Mouse (Mus musculus) hindbrain, embryonic 16.5 days (tissue): ENCODE measurements at regions not wholly inside any gene's neighbourhood (a gene's known extent, or its start where the extent isn't known, plus 50 kb on each side); places are given as distances from the start of the nearest gene placed in this dataset.

Source experiments
- ATAC-seq: fragments of 200-750 bp; cut with Nextera tagmentation; 2 replicates; pipeline ENCODE4 v1.8.0; 2017; ENCODE audit warnings: moderate TSS enrichment, moderate library complexity
- H3K27ac ChIP-seq: fragments of 300-500 bp; sonication (generic); 2 replicates; pipeline ENCODE4 v1.5.1; 2014; ENCODE audit warnings: low read depth, mild to moderate bottlenecking, control low read depth, low read length, moderate library complexity
- H3K27me3 ChIP-seq: fragments of 300-500 bp; sonication (generic); replicated peaks from 2 replicates; pipeline ENCODE4 v1.6.1; 2014; ENCODE audit warnings: low read length; ENCODE audit not compliant: control insufficient read depth, insufficient read depth
- H3K36me3 ChIP-seq: fragments of 300-500 bp; sonication (generic); 2 replicates; pipeline ENCODE4 v1.6.1; 2014; ENCODE audit warnings: mild to moderate bottlenecking, low read length, moderate library complexity, mixed read lengths; ENCODE audit not compliant: control insufficient read depth, insufficient read depth
- H3K4me1 ChIP-seq: fragments of 300-500 bp; sonication (generic); 2 replicates; pipeline ENCODE4 v1.6.1; 2014; ENCODE audit warnings: low read depth, low read length; ENCODE audit not compliant: control insufficient read depth, insufficient read depth
- H3K4me2 ChIP-seq: fragments of 300-500 bp; sonication (generic); 2 replicates; pipeline ENCODE4 v1.6.1; 2014; ENCODE audit warnings: mild to moderate bottlenecking, low read length, control low read depth, moderate library complexity
- H3K4me3 ChIP-seq: fragments of 300-500 bp; sonication (generic); 2 replicates; pipeline ENCODE4 v1.5.1; 2014; ENCODE audit warnings: mild to moderate bottlenecking, low read length, control low read depth, moderate library complexity
- H3K9ac ChIP-seq: fragments of 300-500 bp; sonication (generic); 2 replicates; pipeline ENCODE4 v1.6.1; 2014; ENCODE audit warnings: low read depth, mild to moderate bottlenecking, control low read depth, low read length, moderate library complexity
- H3K9me3 ChIP-seq: fragments of 300-500 bp; sonication (generic); 2 replicates; pipeline ENCODE4 v1.6.1; 2014; ENCODE audit warnings: mild to moderate bottlenecking, low read length, moderate library complexity; ENCODE audit not compliant: control insufficient read depth
- WGBS: fragments of 180-500 bp; shearing (Covaris S2); extraction: QIAGEN DNeasy Blood & Tissue Kit; methylation state at CpG from one replicate; pipeline ENCODE4 v1.1.7; 2014; 5-methylcytosine and 5-hydroxymethylcytosine counted together

GRCm38 (mm10) chr5:64666256-64666655 is 136.9 kb upstream of the Klf3 start:
- H3K9ac ChIP-seq = no peak overlapping the region
- 74% methylated on average over 3 of the region's 3 CpGs for WGBS
- H3K27me3 ChIP-seq = no peaks in the 10 kb centered on the region
- no peak for ATAC-seq
- H3K4me3 ChIP-seq = no peak overlapping the region
- no peaks in the 10 kb centered on the region; the same call in 1 of the 2 replicates for H3K9me3 ChIP-seq
- H3K27ac ChIP-seq = no peak overlapping the region
- no peaks in the 10 kb centered on the region for H3K36me3 ChIP-seq
- no peak overlapping the region for H3K4me2 ChIP-seq
- H3K4me1 ChIP-seq = no peaks in the 10 kb centered on the region

- Histone ChIP-seq H3K9me3 (no peaks in the 10 kb centered on the region; the same call in 1 of the 2 replicates), H3K27ac (no peak overlapping the region), H3K4me3 (no peak overlapping the region), H3K9ac (no peak overlapping the region), H3K4me2 (no peak overlapping the region), H3K36me3 (no peaks in the 10 kb centered on the region), H3K27me3 (no peaks in the 10 kb centered on the region), H3K4me1 (no peaks in the 10 kb centered on the region)
- ATAC-seq = no peak
- WGBS = 92% methylated on average over 3 of the region's 3 CpGs
Measured at GRCm38 (mm10) chr5:64667053-64667452, 136.1 kb upstream of the Klf3 start.

DNA sequence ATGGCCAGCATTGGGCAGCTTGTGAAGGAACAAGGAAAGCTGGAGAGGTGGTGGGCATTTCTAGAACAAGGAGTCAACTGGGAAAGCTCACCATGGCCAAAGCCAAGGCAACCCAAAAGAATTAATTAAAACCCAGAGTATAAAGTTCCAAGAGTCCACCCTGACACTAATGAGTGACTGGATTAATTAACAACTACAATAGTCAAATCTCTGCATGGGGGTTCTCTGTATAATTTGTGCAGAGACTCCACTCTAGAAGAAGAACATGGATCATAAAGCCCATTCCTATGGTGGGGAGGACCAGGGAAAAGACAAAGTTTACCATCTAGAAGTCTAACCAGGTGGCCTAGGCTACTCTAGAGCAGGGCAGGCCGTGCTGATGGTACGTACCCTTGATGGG is 129.3 kb upstream of the Klf3 start:
- 95% methylated on average over 2 of the region's 2 CpGs for WGBS
- H3K9me3 ChIP-seq = no peaks in the 10 kb centered on the region; the same call in 1 of the 2 replicates
- no peaks in the 10 kb centered on the region for H3K36me3 ChIP-seq
- H3K27me3 ChIP-seq = no peaks in the 10 kb centered on the region
- H3K4me1 ChIP-seq = no peaks in the 10 kb centered on the region
- no peak overlapping the region for H3K4me3 ChIP-seq
- no peak overlapping the region for H3K4me2 ChIP-seq
- H3K27ac ChIP-seq = no peak overlapping the region
- H3K9ac ChIP-seq = no peak overlapping the region
- no peak for ATAC-seq

GRCm38 (mm10) chr5:64676214-64676945 is 126.8 kb upstream of the Klf3 start:
- 89% methylated on average over 17 of the region's 17 CpGs for WGBS
- H3K9ac ChIP-seq = no peak overlapping the region
- no peak overlapping the region for H3K27ac ChIP-seq
- no peaks in the 10 kb centered on the region for H3K9me3 ChIP-seq
- no peak for ATAC-seq
- H3K4me1 ChIP-seq = no peaks in the 10 kb centered on the region
- H3K4me2 ChIP-seq = no peak overlapping the region
- no peaks in the 10 kb centered on the region for H3K27me3 ChIP-seq
- H3K36me3 ChIP-seq = no peaks in the 10 kb centered on the region
- H3K4me3 ChIP-seq = no peak overlapping the region

DNA sequence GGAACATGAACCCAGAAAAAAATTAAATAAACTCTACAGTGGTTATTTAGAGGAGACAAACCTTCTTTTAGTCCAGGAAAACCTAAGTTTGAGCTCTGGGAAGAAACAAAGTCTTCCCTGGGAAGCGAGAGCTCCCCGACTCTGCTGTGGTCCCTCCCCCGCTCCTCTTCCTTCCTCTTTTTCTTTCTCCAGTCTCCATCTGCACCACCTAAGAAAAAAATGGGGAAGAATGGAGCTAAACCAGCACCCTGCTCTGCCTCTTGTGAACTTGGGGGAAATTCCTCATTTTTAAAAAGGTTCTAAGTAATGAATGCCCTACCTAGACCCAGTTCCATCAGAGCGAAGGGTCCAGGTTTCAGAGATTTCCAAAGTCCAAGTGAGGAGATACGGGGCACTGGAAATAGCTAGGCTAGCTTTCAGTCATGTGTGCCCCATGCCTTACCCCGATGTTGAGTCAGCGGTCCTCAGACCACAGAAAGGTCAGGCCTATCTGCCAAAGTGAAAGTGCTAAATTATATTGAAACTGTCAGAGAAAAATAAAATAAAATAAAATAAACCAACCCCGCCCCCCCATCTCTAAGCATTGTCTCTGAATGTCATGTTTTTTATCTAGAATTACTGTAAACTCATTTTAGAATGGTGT is 126.1 kb upstream of the Klf3 start:
- no peak overlapping the region for H3K27ac ChIP-seq
- H3K27me3 ChIP-seq = no peaks in the 10 kb centered on the region
- H3K9ac ChIP-seq = no peak overlapping the region
- H3K36me3 ChIP-seq = no peaks in the 10 kb centered on the region
- 88% methylated on average over 8 of the region's 8 CpGs for WGBS
- H3K4me3 ChIP-seq = no peak overlapping the region
- ATAC-seq = no peak
- no peaks in the 10 kb centered on the region for H3K4me1 ChIP-seq
- H3K4me2 ChIP-seq = no peak overlapping the region
- H3K9me3 ChIP-seq = no peaks in the 10 kb centered on the region

- Histone ChIP-seq H3K4me3 (no peak overlapping the region), H3K9ac (no peak overlapping the region), H3K27ac (no peak overlapping the region), H3K27me3 (no peaks in the 10 kb centered on the region), H3K4me1 (no peaks in the 10 kb centered on the region), H3K4me2 (no peak overlapping the region), H3K36me3 (no peaks in the 10 kb centered on the region), H3K9me3 (no peaks in the 10 kb centered on the region)
- no peak for ATAC-seq
- 100% methylated on average over 2 of the region's 2 CpGs for WGBS
Measured at GRCm38 (mm10) chr5:64678706-64679105, 124.5 kb upstream of the Klf3 start.

DNA sequence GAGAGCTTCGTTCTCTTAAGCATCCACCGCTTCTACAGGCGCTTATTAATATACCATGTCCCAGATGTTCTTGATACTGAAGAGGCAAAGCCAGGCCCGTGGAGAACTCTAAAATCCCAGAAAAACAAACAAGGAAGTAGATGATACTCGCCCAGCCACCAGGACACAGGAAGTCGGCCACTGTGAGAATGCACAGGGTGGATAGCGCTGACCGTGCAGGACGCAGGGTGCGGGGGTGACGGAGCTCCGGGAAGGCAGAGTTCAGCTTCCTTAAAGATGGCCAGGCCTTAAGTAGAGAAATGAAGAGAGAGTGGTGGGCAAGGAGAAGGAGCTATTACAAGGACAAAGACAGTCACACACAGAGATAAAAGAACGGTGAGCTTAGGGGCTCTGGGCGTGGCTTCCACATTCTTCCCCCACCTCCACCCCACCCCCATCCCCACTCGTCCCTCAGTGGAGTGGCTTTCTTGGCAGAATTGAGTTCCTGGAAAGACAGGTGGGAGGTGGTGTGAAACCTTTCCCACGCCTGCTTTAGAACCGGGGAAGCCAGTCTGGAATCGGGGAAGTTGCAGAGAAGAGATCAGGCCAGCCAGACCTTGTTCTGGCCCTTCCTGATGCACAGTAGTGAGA is 123.1 kb upstream of the Klf3 start:
- Histone ChIP-seq H3K4me3 (no peak overlapping the region), H3K9me3 (no peaks in the 10 kb centered on the region), H3K4me1 (no peaks in the 10 kb centered on the region), H3K27me3 (no peaks in the 10 kb centered on the region), H3K4me2 (no peak overlapping the region), H3K9ac (no peak overlapping the region), H3K36me3 (no peaks in the 10 kb centered on the region), H3K27ac (no peak overlapping the region)
- 82% methylated on average over 18 of the region's 18 CpGs for WGBS
- no peak for ATAC-seq

DNA sequence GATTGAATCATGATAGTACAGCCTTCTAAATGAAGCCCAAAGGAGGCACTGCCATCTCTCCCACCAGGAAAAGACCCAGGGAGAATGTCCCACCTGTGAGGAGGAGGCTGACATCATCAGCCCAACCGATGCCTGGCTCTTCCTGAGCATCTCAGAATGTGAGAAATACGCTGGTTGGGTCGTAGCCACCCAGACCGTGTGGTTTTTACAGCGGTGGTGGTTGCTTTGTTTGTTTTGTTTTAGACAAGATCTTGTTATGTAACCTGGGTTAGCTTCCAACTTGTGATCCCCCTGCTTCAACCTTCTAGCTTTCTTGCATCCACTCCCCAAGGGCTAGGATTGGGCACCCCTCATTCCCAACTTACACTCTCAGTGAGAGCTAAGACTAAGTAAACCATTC is 122.0 kb upstream of the Klf3 start:
- no peaks in the 10 kb centered on the region for H3K9me3 ChIP-seq
- no peak overlapping the region for H3K9ac ChIP-seq
- H3K4me1 ChIP-seq = no peaks in the 10 kb centered on the region
- no peak overlapping the region for H3K4me2 ChIP-seq
- no peak for ATAC-seq
- H3K4me3 ChIP-seq = no peak overlapping the region
- no peak overlapping the region for H3K27ac ChIP-seq
- WGBS = 85% methylated on average over 5 of the region's 5 CpGs
- no peaks in the 10 kb centered on the region for H3K27me3 ChIP-seq
- H3K36me3 ChIP-seq = no peaks in the 10 kb centered on the region

DNA sequence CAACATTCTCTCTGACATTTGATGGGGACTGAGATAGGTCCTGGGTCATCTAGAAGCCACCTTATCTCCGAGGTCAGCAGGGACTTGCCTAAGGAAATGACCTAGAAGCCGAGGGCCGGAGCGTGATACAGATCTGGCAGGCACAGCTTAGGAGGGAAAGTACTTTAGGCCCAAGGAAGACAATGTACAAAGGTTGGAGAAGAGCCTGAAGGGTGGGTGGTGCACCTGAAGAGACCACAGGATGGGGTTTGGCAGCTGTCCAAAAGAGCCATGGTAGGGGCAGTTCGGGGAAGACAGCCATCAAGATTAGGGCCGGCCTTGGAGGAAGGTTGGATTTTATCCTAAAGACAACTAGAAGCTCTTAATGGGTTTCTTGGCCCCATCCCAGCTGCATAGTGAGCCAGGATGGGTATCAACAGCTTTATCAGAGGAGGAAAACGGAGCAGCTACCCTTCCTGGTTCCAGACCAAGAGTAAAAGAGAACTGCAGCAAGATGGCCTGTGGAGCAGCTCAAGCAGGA is 120.8 kb upstream of the Klf3 start:
- Histone ChIP-seq H3K4me2 (no peak overlapping the region), H3K4me3 (no peak overlapping the region), H3K36me3 (no peaks in the 10 kb centered on the region), H3K4me1 (no peaks in the 10 kb centered on the region), H3K27me3 (no peaks in the 10 kb centered on the region), H3K27ac (no peak overlapping the region), H3K9ac (no peak overlapping the region), H3K9me3 (peaks cover 6% of the 10 kb centered on the region; the same call in 1 of the 2 replicates)
- 84% methylated on average over 7 of the region's 7 CpGs for WGBS
- no peak for ATAC-seq
